Mouse (Mus musculus) colon, adult 2 months (tissue): ENCODE results near the gene Capn10. TPM values are rescaled to one million over a fixed set of nuclear protein-coding genes. Genes with fewer than 3 reads are reported as not detected.

Experiments used
- polyA plus RNA-seq: library from polyadenylated mRNA; depleted of rRNA; stranded (reverse); fragments of >200 nt; gene quantifications from 2 replicates; pipeline ENCODE4 v1.2.3, GENCODE M21; 2012; rRNA removed

Capn10 gene
- 30.4 and 35.9 TPM in 2 replicates for polyA plus RNA-seq

GRCm38 (mm10) chr1:92934182-92934827, at the start of gene Capn10:
Gene Capn10, plus strand, starts transcription at chr1:92934376.

DNA sequence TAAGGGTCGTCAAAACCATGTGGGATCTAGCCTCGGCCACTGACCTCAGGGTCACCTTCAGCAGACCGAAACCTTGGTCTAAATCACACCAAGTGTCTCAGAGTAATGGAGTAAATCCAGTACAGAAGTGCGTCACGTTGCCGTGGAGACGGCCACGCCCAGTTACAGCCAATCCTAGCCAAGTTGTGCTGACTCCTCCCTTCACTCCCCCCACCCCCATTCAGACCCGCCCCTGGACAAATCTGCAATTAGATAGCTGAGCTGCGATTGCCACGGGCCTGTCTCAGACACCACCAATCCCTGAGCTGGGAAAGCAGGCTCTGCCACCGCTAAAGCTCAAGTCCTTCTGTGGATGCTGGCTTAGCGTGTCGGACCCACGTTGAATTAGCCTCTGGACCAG, 31.4 kb upstream of the Capn10 start, which contains the start of gene Ankmy1:
Gene Ankmy1, minus strand, starts transcription at position 121 of the 400 bp plus-strand sequence.

DNA sequence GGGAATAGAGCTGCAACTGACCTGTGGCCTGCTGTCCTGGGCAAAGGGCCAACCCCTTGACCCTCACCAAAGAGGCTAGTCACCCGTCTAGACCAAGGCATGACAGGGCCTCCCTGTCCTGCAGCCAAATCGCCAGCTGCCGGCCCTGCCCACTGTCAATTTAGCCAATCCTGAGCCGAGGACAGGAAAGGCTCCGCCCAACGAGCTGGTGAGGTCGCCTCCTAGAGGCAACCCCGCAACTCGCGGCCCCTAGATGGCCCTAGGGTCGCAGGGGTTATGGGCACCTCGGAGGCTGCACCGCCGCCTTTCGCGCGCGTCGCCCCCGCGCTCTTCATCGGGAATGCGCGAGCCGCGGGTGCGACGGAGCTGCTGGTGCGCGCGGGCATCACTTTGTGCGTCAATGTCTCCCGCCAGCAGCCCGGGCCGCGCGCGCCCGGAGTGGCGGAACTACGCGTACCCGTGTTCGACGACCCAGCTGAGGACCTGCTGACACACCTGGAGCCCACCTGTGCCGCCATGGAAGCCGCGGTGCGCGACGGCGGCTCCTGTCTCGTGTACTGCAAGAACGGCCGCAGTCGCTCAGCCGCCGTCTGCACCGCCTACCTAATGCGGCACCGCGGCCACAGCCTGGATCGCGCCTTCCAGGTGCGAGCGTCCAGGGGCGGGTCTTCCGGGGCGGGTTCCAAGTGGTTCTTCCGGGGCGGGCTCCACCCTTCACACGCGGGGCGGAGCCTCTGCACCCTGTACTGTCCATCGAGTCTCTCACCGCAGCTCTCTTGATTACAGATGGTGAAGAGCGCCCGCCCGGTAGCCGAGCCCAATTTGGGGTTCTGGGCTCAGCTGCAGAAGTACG, 27.2 kb upstream of the Capn10 start, which contains the start of gene Dusp28:
Gene Dusp28, plus strand, starts transcription at position 203 of the 853 bp plus-strand sequence.

GRCm38 (mm10) chr1:92910239-92910885, 23.8 kb upstream of the Capn10 start, which contains the start of gene Rnpepl1:
Gene Rnpepl1, plus strand, starts transcription at chr1:92910783.

GRCm38 (mm10) chr1:92950607-92951006, 16.4 kb downstream of the Capn10 start, which contains the start of gene Gpr35:
Gene Gpr35, plus strand, starts transcription at chr1:92950865.

Other genes with a start within 250 kb of the Capn10 start
- gene Gpc1, start 102.7 kb upstream of the Capn10 start, polyA plus RNA-seq: 23.0 and 29.9 TPM in 2 replicates
- 0.03 and 0.07 TPM in 2 replicates for gene Ankmy1, start 31.5 kb upstream of the Capn10 start, polyA plus RNA-seq
- gene Dusp28, start 27.4 kb upstream of the Capn10 start, polyA plus RNA-seq: 33.7 and 37.0 TPM in 2 replicates
- 269 and 305 TPM in 2 replicates for gene Rnpepl1, start 23.6 kb upstream of the Capn10 start, polyA plus RNA-seq
- 44.9 and 48.2 TPM in 2 replicates for gene Gpr35, start 16.5 kb downstream of the Capn10 start, polyA plus RNA-seq
- gene Aqp12, start 72.0 kb downstream of the Capn10 start, polyA plus RNA-seq: 1.1 and 13.3 TPM in 2 replicates
- 4.7 and 5.3 TPM in 2 replicates for gene Kif1a, start 167.6 kb downstream of the Capn10 start, polyA plus RNA-seq
- not detected in 2 replicates for gene Agxt, start 200.9 kb downstream of the Capn10 start, polyA plus RNA-seq
- gene 2310007B03Rik, start 226.6 kb downstream of the Capn10 start, polyA plus RNA-seq: 13.3 and 13.8 TPM in 2 replicates
- gene Crocc2, start 234.3 kb downstream of the Capn10 start, polyA plus RNA-seq: 0.03 and 0.06 TPM in 2 replicates